Mouse (Mus musculus) embryonic facial prominence, embryonic 13.5 days (tissue): ENCODE measurements around the gene Ttc23. TPM values are rescaled to one million over a fixed set of nuclear protein-coding genes. Genes with fewer than 3 reads are reported as not detected.

ENCODE experiments used
- ATAC-seq: fragments of 200-750 bp; cut with Nextera tagmentation; 2 replicates; pipeline ENCODE4 v1.8.0; 2017; ENCODE audit warnings: low read depth; ENCODE audit not compliant: insufficient number of reproducible peaks, insufficient read depth, low FRiP score, low TSS enrichment
- H3K27ac ChIP-seq: fragments of 300-500 bp; sonication (generic); 2 replicates; pipeline ENCODE4 v1.5.1; 2015; ENCODE audit warnings: moderate library complexity, mild to moderate bottlenecking, inconsistent platforms
- H3K27me3 ChIP-seq: fragments of 300-500 bp; sonication (generic); 2 replicates; pipeline ENCODE4 v1.6.1; 2015; ENCODE audit warnings: mild to moderate bottlenecking, inconsistent platforms
- H3K36me3 ChIP-seq: fragments of 300-500 bp; sonication (generic); 2 replicates; pipeline ENCODE4 v1.6.1; 2015; ENCODE audit warnings: mild to moderate bottlenecking, inconsistent platforms
- H3K4me1 ChIP-seq: fragments of 300-500 bp; sonication (generic); 2 replicates; pipeline ENCODE4 v1.6.1; 2015; ENCODE audit warnings: inconsistent platforms
- H3K4me2 ChIP-seq: fragments of 300-500 bp; sonication (generic); 2 replicates; pipeline ENCODE4 v1.6.1; 2015; ENCODE audit warnings: moderate library complexity, mild to moderate bottlenecking, inconsistent platforms
- H3K4me3 ChIP-seq: fragments of 300-500 bp; sonication (generic); 2 replicates; pipeline ENCODE4 v1.5.1; 2015; ENCODE audit warnings: mild to moderate bottlenecking, inconsistent platforms
- H3K9ac ChIP-seq: fragments of 300-500 bp; sonication (generic); 2 replicates; pipeline ENCODE4 v1.6.1; 2015; ENCODE audit warnings: mild to moderate bottlenecking, inconsistent platforms
- H3K9me3 ChIP-seq: fragments of 300-500 bp; sonication (generic); 2 replicates; pipeline ENCODE4 v1.6.1; 2016; ENCODE audit warnings: inconsistent platforms
- WGBS: fragments of 180-500 bp; shearing (Covaris S2); methylation state at CpG from one replicate; pipeline ENCODE4 v1.1.7; 2015; ENCODE audit warnings: mixed read lengths; 5-methylcytosine and 5-hydroxymethylcytosine counted together
- polyA plus RNA-seq: library from polyadenylated mRNA; unstranded; fragments of >200 nt; fragmentation: Nextera tagmentation; extraction: Ambion mirVana; gene quantifications from 2 replicates; pipeline ENCODE4 v1.2.1, GENCODE M21; 2015

Gene Ttc23
- polyA plus RNA-seq, 1 experiment from 2014 or later = 44.9 TPM

- Histone ChIP-seq H3K9ac (peak overlapping the region; percentile 94), H3K4me2 (peak overlapping the region; percentile 72), H3K27ac (peak overlapping the region; percentile 95), H3K4me3 (peak overlapping the region; percentile 80), H3K4me1 (peaks cover 42% of the 10 kb centered on the region), H3K36me3 (no peaks in the 10 kb centered on the region), H3K9me3 (no peaks in the 10 kb centered on the region), H3K27me3 (no peaks in the 10 kb centered on the region)
- no peak for ATAC-seq
- WGBS = 4% methylated on average over 6 of the region's 6 CpGs
Measured at GRCm38 (mm10) chr7:67646131-67646530, 1.1 kb upstream of the Ttc23 start.

GRCm38 (mm10) chr7:67648376-67648775 lies 1.2 kb downstream of the Ttc23 start:
- Histone ChIP-seq H3K4me2 (peak overlapping the region; percentile 63), H3K27ac (no peak overlapping the region), H3K36me3 (no peaks in the 10 kb centered on the region), H3K9me3 (no peaks in the 10 kb centered on the region), H3K9ac (peak overlapping the region; percentile 58), H3K27me3 (no peaks in the 10 kb centered on the region), H3K4me3 (peak overlapping the region; percentile 59), H3K4me1 (peaks cover 54% of the 10 kb centered on the region)
- ATAC-seq = no peak
- WGBS = 60% methylated on average over 4 of the region's 4 CpGs

- ATAC-seq = no peak
- WGBS = 52% methylated on average over 5 of the region's 5 CpGs
- no peaks in the 10 kb centered on the region for H3K27me3 ChIP-seq
- H3K36me3 ChIP-seq = peaks cover 4% of the 10 kb centered on the region; the same call in 1 of the 2 replicates
- no peak overlapping the region for H3K4me3 ChIP-seq
- H3K4me2 ChIP-seq = no peak overlapping the region
- H3K27ac ChIP-seq = no peak overlapping the region
- no peak overlapping the region for H3K9ac ChIP-seq
- peaks cover 57% of the 10 kb centered on the region for H3K4me1 ChIP-seq
- H3K9me3 ChIP-seq = no peaks in the 10 kb centered on the region
Measured at GRCm38 (mm10) chr7:67652211-67652610, 5.0 kb downstream of the Ttc23 start.

GRCm38 (mm10) chr7:67654668-67655067 lies 7.5 kb downstream of the Ttc23 start:
- H3K27ac ChIP-seq = peak overlapping the region; percentile 28; the same call in 1 of the 2 replicates
- no peak overlapping the region for H3K4me3 ChIP-seq
- 66% methylated on average over 7 of the region's 7 CpGs for WGBS
- no peak for ATAC-seq
- H3K9ac ChIP-seq = no peak overlapping the region
- peaks cover 45% of the 10 kb centered on the region for H3K4me1 ChIP-seq
- peaks cover 4% of the 10 kb centered on the region; the same call in 1 of the 2 replicates for H3K36me3 ChIP-seq
- H3K4me2 ChIP-seq = no peak overlapping the region
- H3K27me3 ChIP-seq = no peaks in the 10 kb centered on the region
- H3K9me3 ChIP-seq = no peaks in the 10 kb centered on the region

GRCm38 (mm10) chr7:67655186-67655585 lies 8.0 kb downstream of the Ttc23 start:
- H3K4me2 ChIP-seq = no peak overlapping the region
- no peak for ATAC-seq
- WGBS = 13% methylated on average over 1 of the region's 1 CpGs

GRCm38 (mm10) chr7:67658110-67658509 lies 10.9 kb downstream of the Ttc23 start:
- Histone ChIP-seq H3K36me3 (peaks cover 13% of the 10 kb centered on the region), H3K27ac (no peak overlapping the region), H3K9ac (no peak overlapping the region), H3K27me3 (no peaks in the 10 kb centered on the region), H3K4me1 (peaks cover 20% of the 10 kb centered on the region), H3K9me3 (no peaks in the 10 kb centered on the region), H3K4me3 (no peak overlapping the region), H3K4me2 (no peak overlapping the region)
- no peak for ATAC-seq
- WGBS = 80% methylated on average over 4 of the region's 4 CpGs

More at GRCm38 (mm10) chr7:67655186-67655585, 8.0 kb downstream of the Ttc23 start:
- H3K36me3 ChIP-seq = peaks cover 4% of the 10 kb centered on the region; the same call in 1 of the 2 replicates
- no peak overlapping the region for H3K4me3 ChIP-seq
- H3K9me3 ChIP-seq = no peaks in the 10 kb centered on the region
- peak overlapping the region; percentile 28; the same call in 1 of the 2 replicates for H3K27ac ChIP-seq
- H3K9ac ChIP-seq = no peak overlapping the region
- peaks cover 40% of the 10 kb centered on the region for H3K4me1 ChIP-seq
- no peaks in the 10 kb centered on the region for H3K27me3 ChIP-seq

GRCm38 (mm10) chr7:67662424-67662823 lies 15.2 kb downstream of the Ttc23 start:
- Histone ChIP-seq H3K4me2 (no peak overlapping the region), H3K4me3 (no peak overlapping the region), H3K27me3 (no peaks in the 10 kb centered on the region), H3K36me3 (peaks cover 47% of the 10 kb centered on the region), H3K27ac (no peak overlapping the region), H3K4me1 (no peaks in the 10 kb centered on the region), H3K9me3 (no peaks in the 10 kb centered on the region), H3K9ac (no peak overlapping the region)
- WGBS = 82% methylated on average over 5 of the region's 5 CpGs
- no peak for ATAC-seq

GRCm38 (mm10) chr7:67663981-67664694 lies 16.9 kb downstream of the Ttc23 start:
- peaks cover 64% of the 10 kb centered on the region for H3K36me3 ChIP-seq
- ATAC-seq = no peak

GRCm38 (mm10) chr7:67670965-67671364 lies 23.8 kb downstream of the Ttc23 start:
- Histone ChIP-seq H3K27me3 (no peaks in the 10 kb centered on the region), H3K36me3 (peaks cover 60% of the 10 kb centered on the region), H3K4me2 (no peak overlapping the region), H3K4me3 (no peak overlapping the region), H3K4me1 (no peaks in the 10 kb centered on the region), H3K9ac (no peak overlapping the region), H3K9me3 (no peaks in the 10 kb centered on the region; the same call in 1 of the 2 replicates), H3K27ac (no peak overlapping the region)
- ATAC-seq = no peak
- WGBS = 70% methylated on average over 1 of the region's 1 CpGs

More at GRCm38 (mm10) chr7:67663981-67664694, 16.9 kb downstream of the Ttc23 start:
- H3K27ac ChIP-seq = no peak overlapping the region
- H3K9me3 ChIP-seq = no peaks in the 10 kb centered on the region
- no peak overlapping the region for H3K4me3 ChIP-seq
- no peaks in the 10 kb centered on the region for H3K27me3 ChIP-seq
- H3K9ac ChIP-seq = no peak overlapping the region
- WGBS = 80% methylated on average over 14 of the region's 14 CpGs
- no peak overlapping the region for H3K4me2 ChIP-seq
- no peaks in the 10 kb centered on the region for H3K4me1 ChIP-seq

GRCm38 (mm10) chr7:67672650-67673049 lies 25.4 kb downstream of the Ttc23 start:
- no peak overlapping the region for H3K9ac ChIP-seq
- no peaks in the 10 kb centered on the region for H3K4me1 ChIP-seq
- ATAC-seq = no peak
- no peaks in the 10 kb centered on the region; the same call in 1 of the 2 replicates for H3K9me3 ChIP-seq
- 8% methylated on average over 10 of the region's 10 CpGs for WGBS
- H3K27ac ChIP-seq = no peak overlapping the region
- no peak overlapping the region for H3K4me3 ChIP-seq
- H3K36me3 ChIP-seq = peaks cover 45% of the 10 kb centered on the region
- no peaks in the 10 kb centered on the region for H3K27me3 ChIP-seq
- H3K4me2 ChIP-seq = no peak overlapping the region

GRCm38 (mm10) chr7:67673656-67674055 lies 26.4 kb downstream of the Ttc23 start:
- H3K9ac ChIP-seq = no peak overlapping the region
- no peak overlapping the region for H3K27ac ChIP-seq
- WGBS = 86% methylated on average over 5 of the region's 5 CpGs
- no peaks in the 10 kb centered on the region for H3K4me1 ChIP-seq
- peaks cover 38% of the 10 kb centered on the region for H3K36me3 ChIP-seq
- ATAC-seq = no peak
- no peaks in the 10 kb centered on the region for H3K27me3 ChIP-seq
- H3K4me3 ChIP-seq = no peak overlapping the region
- no peak overlapping the region for H3K4me2 ChIP-seq
- no peaks in the 10 kb centered on the region; the same call in 1 of the 2 replicates for H3K9me3 ChIP-seq

GRCm38 (mm10) chr7:67678878-67679499 lies 31.8 kb downstream of the Ttc23 start:
- Histone ChIP-seq H3K9ac (no peak overlapping the region), H3K36me3 (peaks cover 46% of the 10 kb centered on the region), H3K4me2 (no peak overlapping the region), H3K4me1 (no peaks in the 10 kb centered on the region), H3K4me3 (no peak overlapping the region), H3K27ac (no peak overlapping the region), H3K27me3 (no peaks in the 10 kb centered on the region), H3K9me3 (no peaks in the 10 kb centered on the region)
- ATAC-seq = no peak
- WGBS = 92% methylated on average over 16 of the region's 16 CpGs
